ENCODE assay signal across 18 mouse cellular contexts in the genomic region with DNA sequence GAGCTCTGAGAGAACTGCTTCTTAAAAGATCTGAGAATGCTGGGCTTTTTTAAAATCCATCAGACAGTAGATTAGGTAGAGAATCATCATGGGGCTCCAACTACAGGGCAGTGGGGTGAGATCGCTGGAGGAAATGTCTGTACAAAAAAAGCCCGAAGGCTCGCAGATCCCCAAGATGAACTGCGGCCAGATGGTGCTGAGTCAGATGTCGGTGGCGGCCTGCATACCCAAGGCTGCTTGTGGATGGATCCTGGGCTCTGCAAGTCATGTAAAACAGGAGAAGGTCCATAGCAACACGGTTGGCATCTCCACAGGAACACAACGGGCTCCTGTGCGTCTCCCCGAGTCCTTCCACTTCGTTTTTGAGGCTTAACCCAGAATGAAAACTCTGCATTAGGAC. TPM values are rescaled to one million over a fixed set of nuclear protein-coding genes. Genes with fewer than 3 reads are reported as not detected.
DNase-seq lines count a peak whose midpoint lies in the region; ATAC-seq and TF ChIP-seq lines count a peak whose summit lies in the region.
"Had no signal": no experiment of that assay in that cellular context is flagged by ENCODE, and none has a peak within 500 bp of the region (broad histone marks: within the 10 kb centered on the region; RNA-seq: fewer than 3 reads in every experiment).

No protein-coding gene starts in this region.

- no peaks in the 10 kb centered on the region for H3K36me3 ChIP-seq in hindbrain, postnatal 0 days (ENCODE audit: insufficient read depth, low read length)
- peaks cover 5% of the 10 kb centered on the region; the same call in 1 of the 2 replicates for H3K36me3 ChIP-seq in hindbrain, embryonic 10.5 days
- H3K36me3 ChIP-seq in midbrain, postnatal 0 days (ENCODE audit: insufficient read depth, low read length) = no peaks in the 10 kb centered on the region
- H3K36me3 ChIP-seq in midbrain, embryonic 16.5 days (ENCODE audit: control insufficient read depth, insufficient read depth, low read length) = no peaks in the 10 kb centered on the region
- H3K36me3 ChIP-seq: forebrain, embryonic 15.5 days; hindbrain, embryonic 15.5 days; liver, embryonic 12.5 days; midbrain, embryonic 10.5 days; stomach, embryonic 15.5 days had no signal

- no peak for TF ChIP-seq POLR2A in brain, embryonic 14.5 days (IDR thresholded peaks at IDR 0.05; ENCODE audit: borderline replicate concordance, extremely low read depth, insufficient read depth, insufficient read length, poor library complexity, severe bottlenecking)

- DNase-seq in hindbrain, postnatal 0 days (ENCODE audit: low spot score) = peak; percentile 28
- no peak for DNase-seq in hindbrain, embryonic 10.5 days (ENCODE audit: low spot score)
- DNase-seq in midbrain, postnatal 0 days (ENCODE audit: low spot score) = peak; percentile 14
- peak; percentile 22 for DNase-seq in brain, embryonic 14.5 days (ENCODE audit: low read depth)
- peak; percentile 27 for DNase-seq in mesoderm, embryonic 11.5 days (ENCODE audit: low read depth, low spot score)
- DNase-seq in retina, embryonic 14.5 days (ENCODE audit: low spot score) = no peak
- no peak for DNase-seq in layer of hippocampus, adult 8-10 months (ENCODE audit: low spot score in 2 of 2)
- DNase-seq: cerebellum, postnatal 25 days; gastrocnemius, postnatal 10 days; lung, embryonic 14.5 days; thymus, adult 2 months had no signal

- H3K9me3 ChIP-seq in hindbrain, postnatal 0 days (ENCODE audit: low read length) = no peaks in the 10 kb centered on the region
- no peaks in the 10 kb centered on the region for H3K9me3 ChIP-seq in hindbrain, embryonic 10.5 days
- H3K9me3 ChIP-seq in midbrain, postnatal 0 days (ENCODE audit: low read length) = no peaks in the 10 kb centered on the region
- H3K9me3 ChIP-seq in midbrain, embryonic 16.5 days (replicated peaks; ENCODE audit: control insufficient read depth, low read length, poor library complexity, severe bottlenecking) = no peaks in the 10 kb centered on the region
- H3K9me3 ChIP-seq: forebrain, embryonic 15.5 days; hindbrain, embryonic 15.5 days; liver, embryonic 12.5 days; midbrain, embryonic 10.5 days; stomach, embryonic 15.5 days had no signal

- H3K4me1 ChIP-seq in hindbrain, postnatal 0 days (ENCODE audit: insufficient read depth, low read length) = peaks cover 3% of the 10 kb centered on the region; the same call in 1 of the 2 replicates
- H3K4me1 ChIP-seq in hindbrain, embryonic 10.5 days (replicated peaks) = 0 out of 2 replicates have a peak, but pooled peaks cover 10% of the 10 kb centered on the region
- no peaks in the 10 kb centered on the region for H3K4me1 ChIP-seq in midbrain, postnatal 0 days (ENCODE audit: insufficient read depth, low read length)
- H3K4me1 ChIP-seq in midbrain, embryonic 16.5 days (ENCODE audit: control insufficient read depth, insufficient read depth, low read length) = no peaks in the 10 kb centered on the region
- H3K4me1 ChIP-seq: forebrain, embryonic 15.5 days had no signal

- TF ChIP-seq CTCF in hindbrain, postnatal 0 days (IDR thresholded peaks at IDR 0.05; ENCODE audit: low read depth) = no peak
- TF ChIP-seq CTCF in midbrain, postnatal 0 days (IDR thresholded peaks at IDR 0.05) = no peak
- no peak for TF ChIP-seq CTCF in brain, embryonic 14.5 days (IDR thresholded peaks at IDR 0.05; ENCODE audit: borderline replicate concordance, extremely low read depth, insufficient read depth, insufficient read length)

- no peak for ATAC-seq in hindbrain, postnatal 0 days
- ATAC-seq in midbrain, postnatal 0 days (ENCODE audit: low FRiP score) = no peak
- ATAC-seq in midbrain, embryonic 16.5 days = no peak
- ATAC-seq: forebrain, embryonic 15.5 days; intestine, postnatal 0 days; liver, embryonic 12.5 days had no signal

- 62% methylated on average over 11 of the region's 11 CpGs for WGBS in hindbrain, postnatal 0 days
- 86% methylated on average over 11 of the region's 11 CpGs for whole genome bisulfite sequencing in hindbrain, embryonic 10.5 days
- 72% methylated on average over 11 of the region's 11 CpGs for WGBS in midbrain, postnatal 0 days
- 78% methylated on average over 11 of the region's 11 CpGs for WGBS in midbrain, embryonic 16.5 days

- no peak overlapping the region for H3K27ac ChIP-seq in hindbrain, postnatal 0 days
- H3K27ac ChIP-seq in hindbrain, embryonic 10.5 days = no peak overlapping the region
- H3K27ac ChIP-seq in midbrain, postnatal 0 days (ENCODE audit: low read depth, low read length) = no peak overlapping the region
- H3K27ac ChIP-seq in midbrain, embryonic 16.5 days (ENCODE audit: low read length) = no peak overlapping the region
- H3K27ac ChIP-seq: forebrain, embryonic 15.5 days; hindbrain, embryonic 15.5 days; liver, embryonic 12.5 days; midbrain, embryonic 10.5 days; stomach, embryonic 15.5 days had no signal

- no peak overlapping the region for H3K4me2 ChIP-seq in hindbrain, postnatal 0 days (ENCODE audit: low read depth, low read length)
- no peak overlapping the region for H3K4me2 ChIP-seq in midbrain, postnatal 0 days (ENCODE audit: low read depth, low read length, poor library complexity, severe bottlenecking)
- H3K4me2 ChIP-seq in midbrain, embryonic 16.5 days (ENCODE audit: low read length) = no peak overlapping the region
- H3K4me2 ChIP-seq: forebrain, embryonic 15.5 days; hindbrain, embryonic 15.5 days; liver, embryonic 12.5 days; lung, embryonic 14.5 days; stomach, embryonic 15.5 days had no signal

- H3K4me3 ChIP-seq in hindbrain, postnatal 0 days (ENCODE audit: low read length) = no peak overlapping the region
- H3K4me3 ChIP-seq in hindbrain, embryonic 10.5 days = no peak overlapping the region
- no peak overlapping the region for H3K4me3 ChIP-seq in midbrain, postnatal 0 days (ENCODE audit: low read depth, low read length)
- H3K4me3 ChIP-seq in midbrain, embryonic 16.5 days (ENCODE audit: low read depth, low read length) = no peak overlapping the region
- H3K4me3 ChIP-seq: forebrain, embryonic 15.5 days; hindbrain, embryonic 15.5 days; liver, embryonic 12.5 days; midbrain, embryonic 10.5 days; stomach, embryonic 15.5 days had no signal

- no peak overlapping the region for H3K9ac ChIP-seq in hindbrain, postnatal 0 days (replicated peaks; ENCODE audit: low read length)
- no peak overlapping the region for H3K9ac ChIP-seq in midbrain, postnatal 0 days (replicated peaks; ENCODE audit: low read length, poor library complexity, severe bottlenecking)
- no peak overlapping the region for H3K9ac ChIP-seq in midbrain, embryonic 16.5 days (ENCODE audit: low read depth, low read length)
- H3K9ac ChIP-seq: forebrain, embryonic 15.5 days; hindbrain, embryonic 15.5 days; liver, embryonic 12.5 days; lung, embryonic 14.5 days; stomach, embryonic 15.5 days had no signal

- no peaks in the 10 kb centered on the region for H3K27me3 ChIP-seq in hindbrain, postnatal 0 days (ENCODE audit: insufficient read depth, low read length)
- no peaks in the 10 kb centered on the region for H3K27me3 ChIP-seq in hindbrain, embryonic 10.5 days (ENCODE audit: insufficient read depth, poor library complexity, severe bottlenecking)
- H3K27me3 ChIP-seq in midbrain, postnatal 0 days (ENCODE audit: insufficient read depth, low read length) = no peaks in the 10 kb centered on the region
- H3K27me3 ChIP-seq in midbrain, embryonic 16.5 days (ENCODE audit: control insufficient read depth, insufficient read depth, low read depth, low read length) = no peaks in the 10 kb centered on the region
- H3K27me3 ChIP-seq: forebrain, embryonic 15.5 days; hindbrain, embryonic 15.5 days; stomach, embryonic 15.5 days had no signal

RNA-seq across cellular contexts. Expression of a gene that starts 39.9 kb away (rescaled TPM):
- 203 and 254 TPM in 2 replicates for total RNA-seq in hindbrain, postnatal 0 days (2014; rRNA removed)
- polyA plus RNA-seq in hindbrain, postnatal 0 days (2015; fragmentation: Nextera tagmentation; extraction: Ambion mirVana) = 46.4 and 55.6 TPM in 2 replicates
- polyA plus RNA-seq in hindbrain, embryonic 10.5 days (2016; fragmentation: Nextera tagmentation; extraction: Ambion mirVana) = 122 and 123 TPM in 2 replicates
- total RNA-seq in midbrain, postnatal 0 days (2014; rRNA removed) = 193 and 219 TPM in 2 replicates
- polyA plus RNA-seq in midbrain, postnatal 0 days (2015; fragmentation: Nextera tagmentation; extraction: Ambion mirVana) = 45.2 and 48.2 TPM in 2 replicates
- polyA plus RNA-seq in midbrain, embryonic 16.5 days (2015; fragmentation: Nextera tagmentation; extraction: Ambion mirVana) = 73.6 and 83.1 TPM in 2 replicates
- 117 and 191 TPM in 2 replicates for polyA plus RNA-seq in brain, embryonic 14.5 days (2012; rRNA removed)
- total RNA-seq in layer of hippocampus, adult 8-10 months (2022) = 10 to 100 TPM; 34.9 to 38.4 (median 36.1) TPM

RNA-seq across cellular contexts. Expression of a gene that starts 39.9 kb away (rescaled TPM):
- 76.6 and 95.8 TPM in 2 replicates for total RNA-seq in hindbrain, postnatal 0 days (2014; rRNA removed)
- polyA plus RNA-seq in hindbrain, postnatal 0 days (2015; fragmentation: Nextera tagmentation; extraction: Ambion mirVana) = 26.5 and 27.8 TPM in 2 replicates
- polyA plus RNA-seq in hindbrain, embryonic 10.5 days (2016; fragmentation: Nextera tagmentation; extraction: Ambion mirVana) = 51.1 and 52.9 TPM in 2 replicates
- total RNA-seq in midbrain, postnatal 0 days (2014; rRNA removed) = 92.5 and 103 TPM in 2 replicates
- polyA plus RNA-seq in midbrain, postnatal 0 days (2015; fragmentation: Nextera tagmentation; extraction: Ambion mirVana) = 30.0 and 31.3 TPM in 2 replicates
- polyA plus RNA-seq in midbrain, embryonic 16.5 days (2015; fragmentation: Nextera tagmentation; extraction: Ambion mirVana) = 33.8 and 37.8 TPM in 2 replicates
- polyA plus RNA-seq in brain, embryonic 14.5 days (2012; rRNA removed) = 38.2 and 77.1 TPM in 2 replicates
- 10 to 100 TPM; 39.6 to 55.5 (median 43.9) TPM for total RNA-seq in layer of hippocampus, adult 8-10 months (2022)

Comparison
In these comparisons a context has a peak if more than half of its experiments do, and no peak if none do; other contexts are left out.
1. DNase-seq: peak in hindbrain, postnatal 0 days (single experiment), midbrain, postnatal 0 days (single experiment), brain, embryonic 14.5 days (single experiment) and mesoderm, embryonic 11.5 days (single experiment); none in hindbrain, embryonic 10.5 days (single experiment), retina, embryonic 14.5 days (single experiment) and layer of hippocampus, adult 8-10 months (0 of 2).